In genomic region chr13:23990451-23990850, GRCm38 (mm10) we compare ENCODE assay signal across 17 mouse cellular contexts. TPM values are rescaled to one million over a fixed set of nuclear protein-coding genes. Genes with fewer than 3 reads are reported as not detected.
DNase-seq lines count a peak whose midpoint lies in the region; ATAC-seq lines count a peak whose summit lies in the region.
"Had no signal": no experiment of that assay in that cellular context is flagged by ENCODE, and none has a peak within 500 bp of the region (broad histone marks: within the 10 kb centered on the region; RNA-seq: fewer than 3 reads in every experiment).

No protein-coding gene starts in this region.

- no peak for ATAC-seq in neural tube, embryonic 11.5 days (ENCODE audit: insufficient read depth, low FRiP score, low TSS enrichment)
- no peak for ATAC-seq in hindbrain, embryonic 12.5 days (ENCODE audit: low FRiP score)
- ATAC-seq in midbrain, embryonic 14.5 days (ENCODE audit: low FRiP score, low TSS enrichment) = no peak
- no peak for ATAC-seq in intestine, embryonic 16.5 days

- H3K4me3 ChIP-seq in neural tube, embryonic 11.5 days (ENCODE audit: low read depth, low read length) = no peak overlapping the region
- H3K4me3 ChIP-seq in hindbrain, embryonic 12.5 days = 0 out of 2 replicates have a peak overlapping the region, but pooled peaks have one; percentile 6
- peak overlapping the region; percentile 26 for H3K4me3 ChIP-seq in midbrain, embryonic 14.5 days (replicated peaks; ENCODE audit: low read depth, low read length)
- H3K4me3 ChIP-seq in intestine, embryonic 16.5 days (ENCODE audit: low read length) = no peak overlapping the region
- H3K4me3 ChIP-seq in heart, embryonic 10.5 days = no peak overlapping the region
- H3K4me3 ChIP-seq: heart, embryonic 12.5 days; limb, embryonic 12.5 days had no signal

- H3K27me3 ChIP-seq in neural tube, embryonic 11.5 days (ENCODE audit: control insufficient read depth, insufficient read depth, low read length) = peaks cover 12% of the 10 kb centered on the region
- H3K27me3 ChIP-seq in hindbrain, embryonic 12.5 days = peaks cover 22% of the 10 kb centered on the region
- H3K27me3 ChIP-seq in midbrain, embryonic 14.5 days (ENCODE audit: control insufficient read depth, insufficient read depth, low read length) = peaks cover 18% of the 10 kb centered on the region; the same call in 1 of the 2 replicates
- H3K27me3 ChIP-seq in intestine, embryonic 16.5 days (replicated peaks; ENCODE audit: control insufficient read depth, insufficient read depth, low read length) = peaks cover 3% of the 10 kb centered on the region; the same call in 1 of the 2 replicates
- peaks cover 47% of the 10 kb centered on the region for H3K27me3 ChIP-seq in heart, embryonic 10.5 days (ENCODE audit: insufficient read depth, poor library complexity, severe bottlenecking)

- peak overlapping the region; percentile 36 for H3K4me2 ChIP-seq in neural tube, embryonic 11.5 days (ENCODE audit: low read depth)
- peak overlapping the region; percentile 53 for H3K4me2 ChIP-seq in hindbrain, embryonic 12.5 days (replicated peaks)
- peak overlapping the region; percentile 72 for H3K4me2 ChIP-seq in midbrain, embryonic 14.5 days (ENCODE audit: low read length)
- H3K4me2 ChIP-seq in intestine, embryonic 16.5 days (ENCODE audit: low read depth, low read length) = no peak overlapping the region
- H3K4me2 ChIP-seq: heart, embryonic 12.5 days had no signal

- no peaks in the 10 kb centered on the region for H3K9me3 ChIP-seq in neural tube, embryonic 11.5 days (ENCODE audit: control insufficient read depth, low read length)
- H3K9me3 ChIP-seq in hindbrain, embryonic 12.5 days (replicated peaks) = no peaks in the 10 kb centered on the region
- H3K9me3 ChIP-seq in midbrain, embryonic 14.5 days (ENCODE audit: control insufficient read depth, low read length) = no peaks in the 10 kb centered on the region
- no peaks in the 10 kb centered on the region for H3K9me3 ChIP-seq in intestine, embryonic 16.5 days (ENCODE audit: control insufficient read depth, low read length)
- no peaks in the 10 kb centered on the region for H3K9me3 ChIP-seq in heart, embryonic 10.5 days
- H3K9me3 ChIP-seq: heart, embryonic 12.5 days; limb, embryonic 12.5 days had no signal

- no peak overlapping the region for H3K27ac ChIP-seq in neural tube, embryonic 11.5 days (ENCODE audit: low read depth, low read length)
- no peak overlapping the region for H3K27ac ChIP-seq in hindbrain, embryonic 12.5 days
- no peak overlapping the region for H3K27ac ChIP-seq in midbrain, embryonic 14.5 days (replicated peaks; ENCODE audit: low read depth, low read length)
- H3K27ac ChIP-seq in intestine, embryonic 16.5 days (ENCODE audit: low read length) = no peak overlapping the region
- H3K27ac ChIP-seq in heart, embryonic 10.5 days = no peak overlapping the region
- H3K27ac ChIP-seq: left cerebral cortex, adult 2 months; limb, embryonic 12.5 days; liver, embryonic 14.5 days had no signal

- H3K4me1 ChIP-seq in neural tube, embryonic 11.5 days (ENCODE audit: control insufficient read depth, insufficient read depth, low read length) = peaks cover 3% of the 10 kb centered on the region; the same call in 1 of the 2 replicates
- peaks cover 7% of the 10 kb centered on the region; the same call in 1 of the 2 replicates for H3K4me1 ChIP-seq in hindbrain, embryonic 12.5 days
- H3K4me1 ChIP-seq in midbrain, embryonic 14.5 days (ENCODE audit: control insufficient read depth, insufficient read depth, low read length) = peaks cover 10% of the 10 kb centered on the region; the same call in 1 of the 2 replicates
- H3K4me1 ChIP-seq in intestine, embryonic 16.5 days (ENCODE audit: control insufficient read depth, insufficient read depth, low read length) = no peaks in the 10 kb centered on the region
- no peaks in the 10 kb centered on the region for H3K4me1 ChIP-seq in heart, embryonic 10.5 days

- H3K9ac ChIP-seq in neural tube, embryonic 11.5 days (ENCODE audit: low read length) = no peak overlapping the region
- no peak overlapping the region for H3K9ac ChIP-seq in hindbrain, embryonic 12.5 days
- no peak overlapping the region for H3K9ac ChIP-seq in midbrain, embryonic 14.5 days (replicated peaks; ENCODE audit: low read length)
- H3K9ac ChIP-seq in intestine, embryonic 16.5 days (ENCODE audit: low read depth, low read length) = no peak overlapping the region
- H3K9ac ChIP-seq: heart, embryonic 12.5 days; limb, embryonic 12.5 days; liver, embryonic 14.5 days had no signal

- 34% methylated on average over 5 of the region's 5 CpGs for WGBS in neural tube, embryonic 11.5 days
- WGBS in hindbrain, embryonic 12.5 days = 35% methylated on average over 5 of the region's 5 CpGs
- 40% methylated on average over 5 of the region's 5 CpGs for WGBS in midbrain, embryonic 14.5 days
- WGBS in intestine, embryonic 16.5 days = 37% methylated on average over 5 of the region's 5 CpGs
- WGBS in heart, embryonic 10.5 days = 42% methylated on average over 5 of the region's 5 CpGs

- H3K36me3 ChIP-seq in neural tube, embryonic 11.5 days (ENCODE audit: control insufficient read depth, insufficient read depth, low read length) = no peaks in the 10 kb centered on the region
- H3K36me3 ChIP-seq in hindbrain, embryonic 12.5 days = no peaks in the 10 kb centered on the region
- H3K36me3 ChIP-seq in midbrain, embryonic 14.5 days (ENCODE audit: control insufficient read depth, insufficient read depth, low read length) = no peaks in the 10 kb centered on the region
- no peaks in the 10 kb centered on the region for H3K36me3 ChIP-seq in intestine, embryonic 16.5 days (ENCODE audit: control insufficient read depth, insufficient read depth, low read length)
- H3K36me3 ChIP-seq in heart, embryonic 10.5 days = no peaks in the 10 kb centered on the region
- H3K36me3 ChIP-seq: heart, embryonic 12.5 days; limb, embryonic 12.5 days had no signal

- no peak for DNase-seq in neural tube, embryonic 11.5 days (ENCODE audit: low spot score)
- DNase-seq in neural tube, embryonic 10.5 days (ENCODE audit: extremely low spot score, low spot score) = no peak
- no peak for DNase-seq in midbrain, embryonic 14.5 days
- no peak for DNase-seq in heart, adult 9 months (ENCODE audit: low spot score in 2 of 2)
- DNase-seq in heart, embryonic 10.5 days (ENCODE audit: low spot score) = no peak
- no peak for DNase-seq in spleen, adult 18-20 months
- DNase-seq: cerebellum, adult 11-12 months had no signal

RNA-seq across cellular contexts. Expression of gene Scgn, which starts 0.6 kb away (rescaled TPM):
- 0.45 and 0.73 TPM in 2 replicates for polyA plus RNA-seq in neural tube, embryonic 11.5 days (2014; fragmentation: Nextera tagmentation; extraction: Ambion mirVana)
- polyA plus RNA-seq in hindbrain, embryonic 12.5 days (2016; fragmentation: Nextera tagmentation; extraction: Ambion mirVana) = 0.14 TPM in 1 of 2 replicates, not detected in the other
- 1.9 and 2.7 TPM in 2 replicates for polyA plus RNA-seq in midbrain, embryonic 14.5 days (2014; fragmentation: Nextera tagmentation; extraction: Ambion mirVana)
- polyA plus RNA-seq in intestine, embryonic 16.5 days (2015; fragmentation: Nextera tagmentation; extraction: Ambion mirVana) = 7.5 and 7.9 TPM in 2 replicates
- polyA plus RNA-seq in heart, embryonic 10.5 days (2016; fragmentation: Nextera tagmentation; extraction: Ambion mirVana) = 0.13 and 0.23 TPM in 2 replicates
- polyA plus RNA-seq: heart, embryonic 12.5 days; limb, embryonic 12.5 days; liver, embryonic 14.5 days; lung, postnatal 0 days; urinary bladder, adult 2 months had no signal

RNA-seq across cellular contexts. Expression of gene Hist1h2aa, which starts 56.2 kb away (rescaled TPM):
- not detected in 2 replicates for polyA plus RNA-seq in neural tube, embryonic 11.5 days (2014; fragmentation: Nextera tagmentation; extraction: Ambion mirVana)
- not detected in 2 replicates for polyA plus RNA-seq in hindbrain, embryonic 12.5 days (2016; fragmentation: Nextera tagmentation; extraction: Ambion mirVana)
- not detected in 2 replicates for polyA plus RNA-seq in midbrain, embryonic 14.5 days (2014; fragmentation: Nextera tagmentation; extraction: Ambion mirVana)
- not detected in 2 replicates for polyA plus RNA-seq in intestine, embryonic 16.5 days (2015; fragmentation: Nextera tagmentation; extraction: Ambion mirVana)
- not detected in 2 replicates for polyA plus RNA-seq in heart, embryonic 10.5 days (2016; fragmentation: Nextera tagmentation; extraction: Ambion mirVana)
- polyA plus RNA-seq: adrenal gland, adult 2 months; embryonic facial prominence, embryonic 14.5 days; heart, embryonic 12.5 days; limb, embryonic 12.5 days; liver, embryonic 14.5 days; lung, postnatal 0 days; urinary bladder, adult 2 months had no signal

RNA-seq across cellular contexts. Expression of gene Hist1h2ba, which starts 56.5 kb away (rescaled TPM):
- not detected in 2 replicates for polyA plus RNA-seq in neural tube, embryonic 11.5 days (2014; fragmentation: Nextera tagmentation; extraction: Ambion mirVana)
- not detected in 2 replicates for polyA plus RNA-seq in hindbrain, embryonic 12.5 days (2016; fragmentation: Nextera tagmentation; extraction: Ambion mirVana)
- polyA plus RNA-seq in midbrain, embryonic 14.5 days (2014; fragmentation: Nextera tagmentation; extraction: Ambion mirVana) = not detected in 2 replicates
- polyA plus RNA-seq in intestine, embryonic 16.5 days (2015; fragmentation: Nextera tagmentation; extraction: Ambion mirVana) = not detected in 2 replicates
- not detected in 2 replicates for polyA plus RNA-seq in heart, embryonic 10.5 days (2016; fragmentation: Nextera tagmentation; extraction: Ambion mirVana)
- polyA plus RNA-seq: adrenal gland, adult 2 months; embryonic facial prominence, embryonic 14.5 days; heart, embryonic 12.5 days; limb, embryonic 12.5 days; liver, embryonic 14.5 days; lung, postnatal 0 days; urinary bladder, adult 2 months had no signal

Comparison
In these comparisons a context has a peak if more than half of its experiments do, and no peak if none do; other contexts are left out.
1. H3K4me3 ChIP-seq: peak in hindbrain, embryonic 12.5 days (single experiment) and midbrain, embryonic 14.5 days (single experiment); none in neural tube, embryonic 11.5 days (single experiment), intestine, embryonic 16.5 days (single experiment) and heart, embryonic 10.5 days (single experiment).